Mouse (Mus musculus): ENCODE results near the gene G6pdx.

GRCm38 (mm10) chrX:74428146-74428825 is 708 bp downstream of the G6pdx start:
- TF ChIP-seq MAX (IDR thresholded peaks at IDR 0.05; ENCODE audit: low read depth) = no peak
- no peak for TF ChIP-seq POLR2AphosphoS2 (IDR thresholded peaks at IDR 0.05; ENCODE audit: insufficient read length, low read depth)
- no peak for TF ChIP-seq POLR2A (IDR thresholded peaks at IDR 0.05; ENCODE audit: insufficient read length, low read depth)

Measured in myocyte (in vitro differentiated cells).